Mouse (Mus musculus): ENCODE results near the gene Sh3bp4. TPM values are rescaled to one million over a fixed set of nuclear protein-coding genes. Genes with fewer than 3 reads are reported as not detected.

The Sh3bp4 gene
- polyA plus RNA-seq, 1 experiment from 2014 or later = 1.2 TPM

DNA sequence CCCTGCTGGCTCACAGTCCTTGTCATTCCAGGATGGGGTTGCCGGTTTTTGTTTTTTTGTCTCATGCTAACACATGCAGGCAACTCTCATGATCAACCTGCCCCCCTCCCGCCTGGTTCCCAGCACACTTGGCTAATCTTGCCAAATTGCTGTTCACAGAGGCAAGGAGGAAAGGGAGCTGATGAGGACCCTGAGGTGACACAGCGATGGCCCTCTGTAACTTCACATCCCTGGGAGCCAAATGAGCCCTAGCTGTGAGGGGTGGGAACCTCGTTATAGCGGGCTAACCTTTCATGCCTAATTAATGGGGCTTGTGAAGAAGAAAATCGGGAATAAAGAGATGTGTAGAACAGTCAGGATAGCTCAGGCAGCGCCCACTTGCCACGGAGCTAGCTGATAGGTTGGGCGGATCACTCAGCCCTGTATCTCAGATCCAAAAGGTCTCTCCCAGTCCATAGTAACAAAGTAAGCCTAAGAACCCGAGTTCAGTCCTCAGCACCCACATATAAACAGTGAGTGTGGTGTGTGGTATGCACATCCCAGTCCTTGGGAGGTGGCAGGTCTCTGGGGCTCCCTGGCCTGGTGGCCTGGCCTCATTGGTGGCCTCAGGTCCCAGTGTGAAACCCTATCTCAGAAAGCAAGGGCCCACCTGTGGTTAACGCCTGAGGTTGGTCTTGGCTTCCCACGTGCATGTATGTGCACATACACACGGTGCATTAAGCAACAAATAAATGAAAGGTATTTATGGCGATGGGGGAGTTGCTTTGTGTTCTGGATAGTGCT is 25.6 kb downstream of the Sh3bp4 start:
- ATAC-seq (ENCODE audit: low read depth) = no peak
- no peak overlapping the region for H3K27ac ChIP-seq (ENCODE audit: low read length)
- H3K27me3 ChIP-seq (ENCODE audit: control insufficient read depth, insufficient read depth, low read depth, low read length) = no peaks in the 10 kb centered on the region
- WGBS (ENCODE audit: insufficient replicate concordance) = 41% methylated on average over 14 of the region's 14 CpGs
- H3K4me2 ChIP-seq (ENCODE audit: low read depth, low read length) = no peak overlapping the region
- no peak overlapping the region for H3K9ac ChIP-seq (ENCODE audit: low read depth, low read length)
- H3K9me3 ChIP-seq (replicated peaks; ENCODE audit: control insufficient read depth, low read length) = no peaks in the 10 kb centered on the region
- H3K4me3 ChIP-seq (ENCODE audit: low read depth, low read length) = no peak overlapping the region
- no peaks in the 10 kb centered on the region for H3K4me1 ChIP-seq (ENCODE audit: control insufficient read depth, low read depth, low read length)
- H3K36me3 ChIP-seq (ENCODE audit: control insufficient read depth, insufficient read depth) = no peaks in the 10 kb centered on the region

DNA sequence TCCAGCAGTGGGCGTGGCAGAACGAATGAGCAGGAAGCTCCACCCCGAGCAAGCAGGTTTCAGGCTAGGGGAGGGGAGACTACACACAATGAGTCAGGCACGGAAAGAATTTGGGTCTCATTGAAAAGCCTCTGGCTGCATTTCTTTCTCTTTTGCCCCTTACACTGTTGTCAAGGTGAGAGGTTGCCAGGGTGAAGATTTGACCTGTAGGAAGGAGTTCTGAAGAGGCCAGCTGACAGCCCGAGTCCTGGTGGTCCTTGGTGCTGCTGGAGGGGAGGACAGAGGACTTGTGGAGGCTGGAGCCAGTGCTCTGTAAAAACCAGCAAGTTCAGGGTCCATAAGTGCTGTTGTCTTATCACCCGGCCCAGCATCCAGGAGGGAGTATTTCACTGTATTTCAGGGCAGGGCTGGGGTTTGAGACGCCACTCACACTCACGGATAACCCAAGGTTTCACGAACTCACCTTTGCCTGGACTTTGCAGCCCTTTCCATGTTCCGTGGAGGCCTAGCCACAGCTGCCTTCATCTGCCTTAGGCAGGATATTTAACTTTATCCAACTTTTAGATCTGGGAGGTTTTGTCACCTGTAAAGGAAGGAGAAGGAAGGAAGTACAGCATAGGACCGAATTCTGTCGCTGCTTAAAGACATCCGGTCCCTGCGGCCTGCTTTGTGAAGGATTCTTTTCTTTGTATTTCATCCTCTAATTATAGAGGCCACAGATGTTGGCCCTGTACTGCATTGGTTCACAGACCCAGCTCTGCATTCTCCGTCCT is 32.2 kb downstream of the Sh3bp4 start:
- Histone ChIP-seq H3K9me3 (replicated peaks; ENCODE audit: control insufficient read depth, low read length) (no peaks in the 10 kb centered on the region), H3K4me2 (ENCODE audit: low read depth, low read length) (no peak overlapping the region), H3K27me3 (ENCODE audit: control insufficient read depth, insufficient read depth, low read depth, low read length) (no peaks in the 10 kb centered on the region), H3K27ac (ENCODE audit: low read length) (no peak overlapping the region), H3K9ac (ENCODE audit: low read depth, low read length) (no peak overlapping the region), H3K4me1 (ENCODE audit: control insufficient read depth, low read depth, low read length) (no peaks in the 10 kb centered on the region; the same call in 1 of the 2 replicates), H3K4me3 (ENCODE audit: low read depth, low read length) (no peak overlapping the region), H3K36me3 (ENCODE audit: control insufficient read depth, insufficient read depth) (no peaks in the 10 kb centered on the region)
- ATAC-seq (ENCODE audit: low read depth) = no peak
- 55% methylated on average over 14 of the region's 15 CpGs for WGBS (ENCODE audit: insufficient replicate concordance)

DNA sequence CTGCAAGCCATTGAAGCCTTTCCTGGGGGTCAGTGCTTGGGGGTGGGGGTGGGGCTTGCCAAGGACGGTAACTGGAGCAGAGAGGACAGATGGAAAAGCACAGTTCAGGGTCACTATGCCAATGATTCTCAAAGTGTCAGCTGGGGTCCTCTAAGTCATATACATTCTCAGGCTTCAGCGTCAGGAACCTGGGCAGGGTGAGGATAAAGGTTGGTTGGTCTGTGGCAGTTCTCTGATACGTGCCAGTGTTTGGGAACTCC is 32.7 kb downstream of the Sh3bp4 start:
- no peaks in the 10 kb centered on the region for H3K9me3 ChIP-seq (replicated peaks; ENCODE audit: control insufficient read depth, low read length)
- no peaks in the 10 kb centered on the region for H3K27me3 ChIP-seq (ENCODE audit: control insufficient read depth, insufficient read depth, low read depth, low read length)
- H3K27ac ChIP-seq (ENCODE audit: low read length) = no peak overlapping the region
- H3K4me3 ChIP-seq (ENCODE audit: low read depth, low read length) = no peak overlapping the region
- H3K36me3 ChIP-seq (ENCODE audit: control insufficient read depth, insufficient read depth) = no peaks in the 10 kb centered on the region
- WGBS (ENCODE audit: insufficient replicate concordance) = 72% methylated on average over 3 of the region's 3 CpGs
- ATAC-seq (ENCODE audit: low read depth) = no peak
- no peak overlapping the region for H3K4me2 ChIP-seq (ENCODE audit: low read depth, low read length)
- H3K9ac ChIP-seq (ENCODE audit: low read depth, low read length) = no peak overlapping the region
- peaks cover under 1% of the 10 kb centered on the region; the same call in 1 of the 2 replicates for H3K4me1 ChIP-seq (ENCODE audit: control insufficient read depth, low read depth, low read length)

DNA sequence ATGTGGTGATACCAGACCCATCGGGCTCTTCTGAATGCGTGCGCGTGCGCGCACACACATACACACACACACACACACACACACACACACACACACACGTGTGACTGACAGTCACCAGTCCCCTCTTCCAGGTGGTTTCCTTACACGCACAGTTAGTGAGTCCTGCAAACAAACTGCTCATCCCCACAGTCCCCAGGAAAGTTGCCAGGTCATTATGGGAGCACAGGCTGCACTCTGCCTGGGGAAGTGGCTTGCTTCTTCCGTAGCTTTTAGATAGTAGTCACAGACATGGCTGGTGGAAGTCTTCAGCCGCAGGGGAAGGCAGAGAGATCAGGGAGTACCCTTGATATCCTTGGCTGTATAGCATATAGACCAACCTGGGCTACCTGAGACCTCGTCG is 33.3 kb downstream of the Sh3bp4 start:
- WGBS (ENCODE audit: insufficient replicate concordance) = 73% methylated on average over 12 of the region's 12 CpGs
- no peak for ATAC-seq (ENCODE audit: low read depth)

DNA sequence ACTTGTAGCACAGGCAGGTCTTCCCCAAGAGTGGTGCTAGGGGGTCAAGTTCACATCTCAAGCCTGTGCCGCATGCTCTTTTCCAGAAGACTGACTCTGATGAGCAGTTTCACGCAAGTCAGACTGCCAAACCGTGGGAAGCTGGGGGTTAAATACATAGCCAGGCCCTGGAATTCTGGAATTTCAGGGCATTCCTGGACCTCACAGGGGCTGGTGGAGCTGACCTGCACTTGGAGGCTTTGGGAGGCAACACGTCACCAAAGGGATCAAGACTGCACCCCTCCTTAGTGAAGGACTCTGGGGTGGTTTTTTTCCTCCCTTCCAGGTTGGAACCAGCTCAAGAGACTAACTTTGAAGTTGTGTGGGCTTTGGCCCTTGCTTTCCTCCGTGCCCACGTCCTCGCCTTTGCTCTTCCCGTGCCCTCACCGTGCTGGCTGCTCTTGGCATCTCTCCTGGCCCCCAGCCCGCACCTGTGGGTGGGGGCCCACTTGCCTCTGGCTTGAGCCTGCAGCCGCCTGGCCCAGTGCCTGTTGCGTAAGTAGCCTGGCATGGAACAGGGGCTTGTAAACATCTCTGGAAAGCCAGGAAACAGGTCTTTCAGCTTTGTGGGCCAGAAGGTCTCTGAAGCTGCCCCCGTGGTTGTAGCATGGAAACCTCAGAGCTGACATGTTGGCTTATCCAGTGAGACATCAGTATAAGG is 34.0 kb downstream of the Sh3bp4 start:
- ATAC-seq (ENCODE audit: low read depth) = 0 out of 2 replicates have a peak, but pooled peaks have one; percentile 33
- Histone ChIP-seq H3K27ac (ENCODE audit: low read length) (no peak overlapping the region), H3K4me3 (ENCODE audit: low read depth, low read length) (no peak overlapping the region), H3K36me3 (ENCODE audit: control insufficient read depth, insufficient read depth) (no peaks in the 10 kb centered on the region), H3K9me3 (replicated peaks; ENCODE audit: control insufficient read depth, low read length) (no peaks in the 10 kb centered on the region), H3K9ac (ENCODE audit: low read depth, low read length) (no peak overlapping the region), H3K4me1 (ENCODE audit: control insufficient read depth, low read depth, low read length) (peaks cover 12% of the 10 kb centered on the region), H3K4me2 (ENCODE audit: low read depth, low read length) (no peak overlapping the region), H3K27me3 (ENCODE audit: control insufficient read depth, insufficient read depth, low read depth, low read length) (no peaks in the 10 kb centered on the region)
- WGBS (ENCODE audit: insufficient replicate concordance) = 60% methylated on average over 13 of the region's 13 CpGs

More for the DNA sequence above, 33.3 kb downstream of the Sh3bp4 start:
- Histone ChIP-seq H3K4me1 (ENCODE audit: control insufficient read depth, low read depth, low read length) (peaks cover 5% of the 10 kb centered on the region; the same call in 1 of the 2 replicates), H3K4me2 (ENCODE audit: low read depth, low read length) (no peak overlapping the region), H3K4me3 (ENCODE audit: low read depth, low read length) (no peak overlapping the region), H3K27me3 (ENCODE audit: control insufficient read depth, insufficient read depth, low read depth, low read length) (no peaks in the 10 kb centered on the region), H3K27ac (ENCODE audit: low read length) (no peak overlapping the region), H3K36me3 (ENCODE audit: control insufficient read depth, insufficient read depth) (no peaks in the 10 kb centered on the region), H3K9me3 (replicated peaks; ENCODE audit: control insufficient read depth, low read length) (no peaks in the 10 kb centered on the region), H3K9ac (ENCODE audit: low read depth, low read length) (no peak overlapping the region)

DNA sequence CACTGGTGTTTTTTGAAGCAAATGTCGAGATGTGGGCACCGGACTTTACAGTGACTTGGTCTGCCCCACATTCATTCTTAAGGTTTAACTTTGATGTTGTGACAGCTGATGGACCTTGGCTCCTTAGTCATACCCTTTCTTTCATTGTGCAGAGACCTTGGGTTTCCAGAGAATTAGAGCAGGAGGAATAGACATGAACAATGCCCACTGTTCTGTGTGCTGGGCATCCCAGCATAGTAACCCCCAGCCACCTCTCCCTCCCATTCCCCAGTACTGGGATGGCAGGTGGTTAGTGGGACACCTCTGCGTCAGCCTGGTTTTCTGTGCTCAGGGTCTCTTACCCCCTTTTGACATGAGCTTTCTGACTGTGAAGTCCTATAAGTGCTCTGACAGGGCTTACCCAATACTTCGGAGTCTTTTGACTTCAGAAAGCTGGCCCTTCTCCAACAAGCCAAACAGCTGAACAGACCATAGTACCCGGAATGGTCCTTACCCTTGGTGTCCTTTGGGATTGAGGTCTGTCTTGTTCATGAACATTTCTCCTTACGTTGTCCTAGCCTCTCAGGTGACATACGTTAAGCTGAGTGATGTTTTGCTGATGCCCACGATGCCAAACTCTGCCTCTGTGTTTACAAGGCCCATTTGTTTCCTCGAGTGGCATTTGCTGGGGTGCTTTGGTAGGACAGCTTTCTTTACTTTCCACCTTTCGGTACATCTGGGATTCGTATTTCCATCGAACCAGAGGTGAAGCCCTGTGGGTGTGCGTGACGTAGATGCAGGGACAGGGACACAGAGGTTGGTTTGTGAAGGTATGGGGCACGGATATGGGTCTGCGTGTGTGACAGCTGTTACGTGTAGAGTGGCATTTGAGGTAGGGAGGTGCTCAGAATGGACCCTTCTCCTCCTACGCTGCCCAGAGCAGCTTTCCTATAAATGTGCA is 35.9 kb downstream of the Sh3bp4 start:
- H3K4me3 ChIP-seq (ENCODE audit: low read depth, low read length) = no peak overlapping the region
- H3K9ac ChIP-seq (ENCODE audit: low read depth, low read length) = no peak overlapping the region
- no peak overlapping the region for H3K4me2 ChIP-seq (ENCODE audit: low read depth, low read length)
- peaks cover 12% of the 10 kb centered on the region for H3K4me1 ChIP-seq (ENCODE audit: control insufficient read depth, low read depth, low read length)
- H3K27ac ChIP-seq (ENCODE audit: low read length) = no peak overlapping the region
- no peaks in the 10 kb centered on the region for H3K27me3 ChIP-seq (ENCODE audit: control insufficient read depth, insufficient read depth, low read depth, low read length)
- H3K36me3 ChIP-seq (ENCODE audit: control insufficient read depth, insufficient read depth) = no peaks in the 10 kb centered on the region
- WGBS (ENCODE audit: insufficient replicate concordance) = 69% methylated on average over 18 of the region's 18 CpGs
- H3K9me3 ChIP-seq (replicated peaks; ENCODE audit: control insufficient read depth, low read length) = no peaks in the 10 kb centered on the region
- ATAC-seq (ENCODE audit: low read depth) = no peak

DNA sequence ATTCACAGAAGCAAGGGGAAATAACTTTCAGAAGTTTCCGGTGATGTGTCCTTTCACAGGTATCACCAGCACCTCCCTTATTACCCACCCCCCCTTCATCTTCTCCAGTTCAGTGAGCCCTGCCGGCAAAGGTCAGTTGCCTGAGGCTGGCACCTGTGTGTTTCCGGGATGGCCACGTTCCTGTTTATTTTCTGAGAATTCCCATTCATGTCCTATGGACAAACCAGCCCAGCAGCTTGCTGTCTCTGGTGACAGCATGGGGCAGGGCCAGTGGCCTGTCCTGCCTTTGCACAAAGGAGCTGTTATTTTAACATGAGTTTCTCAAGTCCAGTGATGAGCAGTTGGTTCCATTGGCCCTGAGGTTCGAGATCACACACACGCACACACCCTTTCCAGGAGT is 37.3 kb downstream of the Sh3bp4 start:
- Histone ChIP-seq H3K4me3 (ENCODE audit: low read depth, low read length) (no peak overlapping the region), H3K36me3 (ENCODE audit: control insufficient read depth, insufficient read depth) (no peaks in the 10 kb centered on the region), H3K4me2 (ENCODE audit: low read depth, low read length) (no peak overlapping the region), H3K27ac (ENCODE audit: low read length) (no peak overlapping the region), H3K9me3 (replicated peaks; ENCODE audit: control insufficient read depth, low read length) (no peaks in the 10 kb centered on the region), H3K4me1 (ENCODE audit: control insufficient read depth, low read depth, low read length) (peaks cover 12% of the 10 kb centered on the region), H3K9ac (ENCODE audit: low read depth, low read length) (no peak overlapping the region), H3K27me3 (ENCODE audit: control insufficient read depth, insufficient read depth, low read depth, low read length) (no peaks in the 10 kb centered on the region)
- no peak for ATAC-seq (ENCODE audit: low read depth)
- WGBS (ENCODE audit: insufficient replicate concordance) = 68% methylated on average over 6 of the region's 6 CpGs

DNA sequence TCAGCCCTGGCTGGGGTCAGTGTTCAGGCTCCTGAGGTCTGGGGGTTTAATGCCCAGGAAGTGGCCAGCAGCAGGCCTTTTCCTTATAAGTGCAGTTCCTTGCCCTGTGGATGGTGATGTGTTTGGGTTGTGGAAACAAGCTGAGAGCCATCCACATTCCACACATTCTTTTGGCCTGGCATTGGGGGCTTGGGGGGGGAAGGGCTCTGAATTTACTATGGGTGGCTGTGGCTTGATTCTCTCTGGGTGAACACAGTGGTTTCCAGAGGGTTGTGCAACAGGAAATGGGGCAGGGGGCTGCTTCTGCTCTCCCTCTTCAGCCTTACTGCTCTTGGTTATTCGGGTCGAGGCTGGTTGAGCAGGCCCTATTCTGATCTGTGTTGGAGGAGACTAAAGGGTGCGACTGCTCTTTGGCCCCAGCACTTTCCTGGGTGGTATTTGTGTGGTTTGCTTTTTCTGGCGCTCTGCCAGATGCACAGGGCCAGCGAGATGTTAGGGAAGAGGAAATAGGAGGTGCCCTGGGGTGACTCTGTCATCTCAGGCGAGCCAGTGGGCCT is 38.2 kb downstream of the Sh3bp4 start:
- H3K27me3 ChIP-seq (ENCODE audit: control insufficient read depth, insufficient read depth, low read depth, low read length) = no peaks in the 10 kb centered on the region
- no peaks in the 10 kb centered on the region for H3K36me3 ChIP-seq (ENCODE audit: control insufficient read depth, insufficient read depth)
- under 1% methylated on average over 6 of the region's 6 CpGs for WGBS (ENCODE audit: insufficient replicate concordance)
- peaks cover 12% of the 10 kb centered on the region for H3K4me1 ChIP-seq (ENCODE audit: control insufficient read depth, low read depth, low read length)
- ATAC-seq (ENCODE audit: low read depth) = peak; percentile 84
- H3K9ac ChIP-seq (ENCODE audit: low read depth, low read length) = no peak overlapping the region
- H3K9me3 ChIP-seq (replicated peaks; ENCODE audit: control insufficient read depth, low read length) = no peaks in the 10 kb centered on the region
- H3K4me3 ChIP-seq (ENCODE audit: low read depth, low read length) = no peak overlapping the region
- H3K27ac ChIP-seq (ENCODE audit: low read length) = peak overlapping the region; percentile 44; the same call in 1 of the 2 replicates
- no peak overlapping the region for H3K4me2 ChIP-seq (ENCODE audit: low read depth, low read length)
